Mouse (Mus musculus) heart, adult 11 months (tissue): ENCODE measurements at regions not wholly inside any gene's neighbourhood (a gene's known extent, or its start where the extent isn't known, plus 50 kb on each side); places are given as distances from the start of the nearest gene placed in this dataset.
A peak's percentile ranks its signal among the peaks of the same experiment; 100 is the strongest.

Source experiments
- DNase-seq: peaks from one replicate; pipeline ENCODE4 v3.0.0; 2022

DNA sequence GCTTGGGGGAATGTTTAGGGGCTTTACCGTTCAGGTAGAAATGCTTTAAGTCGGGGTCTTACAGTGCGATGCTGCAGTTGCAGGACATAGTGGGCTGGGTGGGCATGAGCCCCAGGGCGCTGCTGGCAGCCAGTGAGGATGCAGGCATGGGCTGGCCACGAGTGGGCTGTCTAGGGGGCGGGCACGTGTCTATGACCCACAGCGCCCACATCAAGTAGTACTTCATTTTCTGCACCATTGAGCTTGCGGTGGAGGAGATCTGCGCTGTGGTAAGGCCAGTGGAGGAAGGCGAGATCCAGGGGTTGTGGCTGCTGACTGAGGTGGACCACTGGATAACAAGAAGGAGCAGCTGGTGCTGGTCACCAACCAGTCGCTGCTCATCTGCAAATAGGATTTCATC is 52.4 kb upstream of the Olfr291 start:
- peak; percentile 72 for DNase-seq

- no peak for DNase-seq
Observed at GRCm38 (mm10) chr7:84794655-84795054, 58.7 kb upstream of the Olfr291 start.

- DNase-seq: peak; percentile 97
Observed at GRCm38 (mm10) chr7:84779276-84779825, 74.0 kb upstream of the Olfr291 start.

- no peak for DNase-seq
Observed at GRCm38 (mm10) chr7:84777696-84778095, 75.7 kb upstream of the Olfr291 start.

GRCm38 (mm10) chr7:84756261-84756660 is 66.5 kb upstream of the Zfand6 start:
- DNase-seq: peak; percentile 31

GRCm38 (mm10) chr7:84753361-84753760 is 63.6 kb upstream of the Zfand6 start:
- peak; percentile 58 for DNase-seq

- peak; percentile 93 for DNase-seq
Observed at GRCm38 (mm10) chr7:84749434-84750301, 59.9 kb upstream of the Zfand6 start.

- peak; percentile 56 for DNase-seq
Observed at GRCm38 (mm10) chr7:84747847-84748246, 58.1 kb upstream of the Zfand6 start.

DNA sequence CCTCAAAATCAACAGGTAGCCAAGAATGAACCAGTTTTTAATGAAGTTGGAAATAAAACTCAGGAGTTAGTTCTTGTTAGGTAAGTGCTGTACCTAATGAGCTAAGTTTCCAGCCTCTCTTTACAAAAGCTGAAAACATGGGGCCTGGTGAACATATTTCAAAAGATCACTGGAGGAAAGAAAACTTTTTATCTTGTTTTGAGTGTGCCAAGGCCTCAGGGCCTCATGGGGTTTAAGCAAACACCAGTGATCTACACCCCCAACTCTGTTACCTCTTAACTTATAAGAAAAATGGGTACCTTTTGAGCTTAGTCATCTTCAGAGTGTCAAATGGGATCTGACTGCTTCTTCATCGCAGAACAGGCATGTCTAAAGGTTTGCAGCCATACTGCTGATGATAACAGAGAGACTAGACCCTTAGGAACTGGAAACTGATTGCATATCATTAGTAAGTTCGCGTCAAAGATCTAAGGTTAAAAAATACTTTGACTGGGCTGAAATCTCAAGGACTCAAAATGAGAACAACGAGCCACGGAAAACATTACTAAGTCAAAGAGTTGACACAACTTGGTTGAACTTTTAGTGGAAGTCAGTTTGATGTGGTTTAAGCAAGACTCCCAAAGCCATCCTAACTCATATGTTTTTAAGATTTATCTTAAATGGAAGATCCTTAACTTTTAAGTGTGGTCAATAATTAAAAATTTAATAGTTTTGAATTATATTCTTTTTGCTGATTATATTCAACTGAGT is 54.7 kb upstream of the Zfand6 start:
- DNase-seq: peak; percentile 14

DNA sequence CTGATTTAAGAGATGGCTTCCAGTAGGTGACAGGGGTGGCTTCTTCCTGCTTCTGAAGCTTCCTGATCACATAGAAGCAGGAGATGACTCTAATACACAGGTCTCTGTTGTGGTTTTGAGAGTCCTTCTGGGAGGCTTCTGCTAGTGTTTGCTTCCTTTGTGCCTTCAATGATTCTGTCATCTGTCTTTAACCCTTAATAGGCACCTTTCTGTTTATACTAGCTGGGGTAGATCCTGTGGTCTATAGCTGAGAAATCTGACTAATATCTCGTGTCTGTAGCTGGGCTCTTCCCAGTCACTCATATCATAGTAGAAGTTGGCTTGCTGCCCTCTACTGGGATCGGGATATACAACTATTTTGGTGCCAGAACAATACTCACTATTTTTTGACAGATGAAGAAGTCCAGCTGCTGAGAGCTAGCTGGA is 50.2 kb upstream of the Zfand6 start:
- DNase-seq: peak; percentile 63
